Comparison of ENCODE assay signal across 11 mouse cellular contexts in genomic region chr16:13367466-13367856, GRCm38 (mm10).
DNase-seq lines count a peak whose midpoint lies in the region; ATAC-seq and TF ChIP-seq lines count a peak whose summit lies in the region.
"Had no signal": no experiment of that assay in that cellular context is flagged by ENCODE, and none has a peak within 500 bp of the region (broad histone marks: within the 10 kb centered on the region; RNA-seq: fewer than 3 reads in every experiment).

No protein-coding gene starts in this region.

- TF ChIP-seq CTCF in heart, postnatal 0 days (IDR thresholded peaks at IDR 0.05; ENCODE audit: low read depth): no peak
- no peak for TF ChIP-seq CTCF in forebrain, postnatal 0 days (IDR thresholded peaks at IDR 0.05; ENCODE audit: low read depth)
- TF ChIP-seq CTCF in olfactory bulb, adult 2 months (IDR thresholded peaks at IDR 0.05; ENCODE audit: insufficient read depth, low read depth, low read length): no peak

- peaks cover 11% of the 10 kb centered on the region for H3K4me1 ChIP-seq in heart, postnatal 0 days (ENCODE audit: control insufficient read depth, insufficient read depth)
- peaks cover 34% of the 10 kb centered on the region for H3K4me1 ChIP-seq in megakaryocyte, embryonic 14.5 days
- H3K4me1 ChIP-seq in forebrain, postnatal 0 days (ENCODE audit: insufficient read depth): peaks cover 15% of the 10 kb centered on the region
- peaks cover 30% of the 10 kb centered on the region for H3K4me1 ChIP-seq in olfactory bulb, adult 2 months (ENCODE audit: control insufficient read depth, insufficient read depth, low read length)

- 49% methylated on average over 2 of the region's 2 CpGs for WGBS in heart, postnatal 0 days
- WGBS in forebrain, postnatal 0 days: 57% methylated on average over 2 of the region's 2 CpGs
- 35% methylated on average over 2 of the region's 2 CpGs for WGBS in olfactory bulb, adult 2 months

- H3K4me3 ChIP-seq in heart, postnatal 0 days (ENCODE audit: low read depth, low read length): no peak overlapping the region
- H3K4me3 ChIP-seq in megakaryocyte, embryonic 14.5 days (replicated peaks): peak overlapping the region; percentile 59
- H3K4me3 ChIP-seq in forebrain, postnatal 0 days (ENCODE audit: low read depth, low read length): no peak overlapping the region
- H3K4me3 ChIP-seq in olfactory bulb, adult 2 months (ENCODE audit: insufficient read depth, low read depth, low read length): no peak overlapping the region; the same call in 1 of the 2 replicates
- H3K4me3 ChIP-seq: liver, embryonic 15.5 days; neural tube, embryonic 13.5 days had no signal

- DNase-seq in heart, postnatal 0 days (ENCODE audit: low spot score): no peak
- DNase-seq in heart, adult 8-10 months (ENCODE audit: low spot score): no peak
- DNase-seq in forebrain, postnatal 0 days: no peak
- no peak for DNase-seq in thymus, postnatal 14 days
- DNase-seq: cerebellum, postnatal 10 days; thymus, postnatal 4 days had no signal

- no peak overlapping the region for H3K9ac ChIP-seq in heart, postnatal 0 days (replicated peaks; ENCODE audit: low read depth, low read length)
- no peak overlapping the region for H3K9ac ChIP-seq in forebrain, postnatal 0 days
- H3K9ac ChIP-seq: liver, embryonic 15.5 days; neural tube, embryonic 13.5 days had no signal

- ATAC-seq in heart, postnatal 0 days (ENCODE audit: insufficient read depth, low read depth): no peak
- ATAC-seq in megakaryocyte, adult 5-6 weeks (ENCODE audit: poor library complexity, severe bottlenecking): no peak
- ATAC-seq in forebrain, postnatal 0 days: no peak

- no peak for TF ChIP-seq EP300 in heart, postnatal 0 days (IDR thresholded peaks at IDR 0.05; ENCODE audit: low read depth)

- no peaks in the 10 kb centered on the region for H3K27me3 ChIP-seq in heart, postnatal 0 days (ENCODE audit: control insufficient read depth, insufficient read depth, low read length)
- no peaks in the 10 kb centered on the region for H3K27me3 ChIP-seq in megakaryocyte, embryonic 14.5 days (replicated peaks)
- no peaks in the 10 kb centered on the region for H3K27me3 ChIP-seq in forebrain, postnatal 0 days (ENCODE audit: insufficient read depth, low read length)
- H3K27me3 ChIP-seq: liver, embryonic 15.5 days; neural tube, embryonic 13.5 days had no signal

- no peaks in the 10 kb centered on the region for H3K9me3 ChIP-seq in heart, postnatal 0 days (replicated peaks; ENCODE audit: control insufficient read depth, low read length)
- no peaks in the 10 kb centered on the region for H3K9me3 ChIP-seq in megakaryocyte, embryonic 14.5 days
- H3K9me3 ChIP-seq in forebrain, postnatal 0 days (ENCODE audit: low read length): no peaks in the 10 kb centered on the region
- H3K9me3 ChIP-seq: liver, embryonic 15.5 days; neural tube, embryonic 13.5 days had no signal

- peaks cover 9% of the 10 kb centered on the region for H3K36me3 ChIP-seq in heart, postnatal 0 days (replicated peaks; ENCODE audit: control insufficient read depth, insufficient read depth, low read length)
- no peaks in the 10 kb centered on the region for H3K36me3 ChIP-seq in megakaryocyte, embryonic 14.5 days (replicated peaks; ENCODE audit: low read length)
- H3K36me3 ChIP-seq in forebrain, postnatal 0 days (ENCODE audit: insufficient read depth): no peaks in the 10 kb centered on the region
- H3K36me3 ChIP-seq: liver, embryonic 15.5 days; neural tube, embryonic 13.5 days had no signal

- no peak overlapping the region for H3K4me2 ChIP-seq in heart, postnatal 0 days (ENCODE audit: low read depth, low read length)
- peak overlapping the region; percentile 23 for H3K4me2 ChIP-seq in forebrain, postnatal 0 days (ENCODE audit: low read depth)
- H3K4me2 ChIP-seq: liver, embryonic 15.5 days; neural tube, embryonic 13.5 days had no signal

- H3K27ac ChIP-seq in heart, postnatal 0 days (ENCODE audit: low read depth): peak overlapping the region; percentile 47; the same call in 1 of the 2 replicates
- peak overlapping the region; percentile 81 for H3K27ac ChIP-seq in forebrain, postnatal 0 days (ENCODE audit: low read depth, low read length)
- H3K27ac ChIP-seq in olfactory bulb, adult 2 months (ENCODE audit: insufficient read depth, low read depth, low read length): peak overlapping the region; percentile 85
- H3K27ac ChIP-seq: liver, embryonic 15.5 days had no signal

- no peak for TF ChIP-seq POLR2A in olfactory bulb, adult 2 months (IDR thresholded peaks at IDR 0.05; ENCODE audit: insufficient read depth, low read depth, low read length)
